In genomic region chr11:106329128-106329527, GRCm38 (mm10) we compare ENCODE assay signal across 1 mouse cellular context.
TF ChIP-seq lines count a peak whose summit lies in the region.

No protein-coding gene starts in this region.

TF ChIP-seq in CH12.LX, 34 proteins besides CTCF, POLR2A, EP300 and RAD21:
- no peak for TF ChIP-seq MEF2A (IDR thresholded peaks at IDR 0.05; ENCODE audit: borderline replicate concordance, low read depth, low read length)
- TF ChIP-seq USF1 (IDR thresholded peaks at IDR 0.05; ENCODE audit: low read depth, low read length), result no peak
- TF ChIP-seq JUN (IDR thresholded peaks at IDR 0.05; ENCODE audit: insufficient read depth, low read depth, low read length), result no peak
- no peak for TF ChIP-seq ZNF384 (IDR thresholded peaks at IDR 0.05; ENCODE audit: low read depth, low read length)
- no peak for TF ChIP-seq POLR2AphosphoS2 (IDR thresholded peaks at IDR 0.05; ENCODE audit: low read depth, low read length)
- no peak for TF ChIP-seq MAX (IDR thresholded peaks at IDR 0.05; ENCODE audit: low read length)
- TF ChIP-seq MAFK (IDR thresholded peaks at IDR 0.05; ENCODE audit: insufficient replicate concordance, low read length), result no peak
- no peak for TF ChIP-seq PAX5 (IDR thresholded peaks at IDR 0.05; ENCODE audit: low read length)
- no peak for TF ChIP-seq USF2 (conservative IDR thresholded peaks at IDR 0.05; ENCODE audit: low read depth, low read length)
- no peak for TF ChIP-seq GABPA (IDR thresholded peaks at IDR 0.05; ENCODE audit: insufficient replicate concordance, low read depth, low read length)
- TF ChIP-seq BHLHE40 (IDR thresholded peaks at IDR 0.05; ENCODE audit: low read depth, low read length), result no peak
- no peak for TF ChIP-seq HCFC1 (IDR thresholded peaks at IDR 0.05; ENCODE audit: low read depth, low read length)
- TF ChIP-seq CHD1 (IDR thresholded peaks at IDR 0.05; ENCODE audit: low read depth, low read length), result no peak
- TF ChIP-seq E2F4 (IDR thresholded peaks at IDR 0.05; ENCODE audit: insufficient replicate concordance, low read depth, low read length), result no peak
- no peak for TF ChIP-seq TCF12 (IDR thresholded peaks at IDR 0.05; ENCODE audit: low read depth, low read length)
